Mouse (Mus musculus) mouse embryonic stem cell (cell line): ENCODE results near the gene Hist1h2bj.

ENCODE experiments used
- in situ Hi-C, 2 experiments: fragments of 300-500 bp; cut with MboI; formaldehyde crosslinking; loops; 1 replicate in 1 of 2; 3 replicates in 1 of 2; pipeline ENCODE4 v1.14.3; 2019 to 2020; ENCODE audit warnings: low sequenced_read_pairs in 2 of 2, low pct_unique_long_range_greater_than_20kb in 1 of 2, mixed read lengths in 1 of 2; ENCODE audit not compliant: unreplicated experiment in 1 of 2

Gene Hist1h2bj

GRCm38 (mm10) chr13:22049041-22049440, 6.0 kb downstream of the Hist1h2bj start:
- in situ Hi-C loops, result loop anchor here (10.0 to 25.0 kb wide), 4 partner anchors 187 to 1688 kb away; partner anchors contain the start of genes Hist1h1c (in 1 of the 2), Hist1h2bb (in 1 of the 2) and Hist1h3c (in 1 of the 2)

- in situ Hi-C loops, result loop anchor here (10.0 to 25.0 kb wide), 4 partner anchors 188 to 1687 kb away; partner anchors contain the start of genes Hist1h1c (in 1 of the 2), Hist1h2bb (in 1 of the 2) and Hist1h3c (in 1 of the 2)
Observed at GRCm38 (mm10) chr13:22049737-22050440, 6.9 kb downstream of the Hist1h2bj start.

GRCm38 (mm10) chr13:22050591-22051522, 7.8 kb downstream of the Hist1h2bj start:
- in situ Hi-C loops, result loop anchor here in 1 of 2 experiments (10.0 kb wide), 1 partner anchor 1354 kb away; no protein-coding TSS in a partner anchor

- in situ Hi-C loops, result loop anchor here in 1 of 2 experiments (10.0 kb wide), 1 partner anchor 1353 kb away; no protein-coding TSS in a partner anchor
Observed at GRCm38 (mm10) chr13:22051523-22051859, 8.5 kb downstream of the Hist1h2bj start.

GRCm38 (mm10) chr13:22053754-22054153, 10.7 kb downstream of the Hist1h2bj start:
- in situ Hi-C loops, result loop anchor here in 1 of 2 experiments (10.0 kb wide), 1 partner anchor 1351 kb away; no protein-coding TSS in a partner anchor

- in situ Hi-C loops, result no loop called here
Observed at GRCm38 (mm10) chr13:22061422-22061821, 18.4 kb downstream of the Hist1h2bj start.

GRCm38 (mm10) chr13:22063468-22063867, 20.5 kb downstream of the Hist1h2bj start:
- in situ Hi-C loops, result no loop called here

GRCm38 (mm10) chr13:22084140-22084539, 41.1 kb downstream of the Hist1h2bj start, which contains the start of gene Vmn1r188:
Gene Vmn1r188 (plus strand): TSS chr13:22084440.
- in situ Hi-C loops, result loop anchor here in 1 of 2 experiments (25.0 kb wide), 1 partner anchor 1153 kb away; the partner anchor contains the start of genes Vmn1r222 and Vmn1r223
